Mouse (Mus musculus): ENCODE results near the gene Actr3b. TPM values are rescaled to one million over a fixed set of nuclear protein-coding genes. Genes with fewer than 3 reads are reported as not detected.
"Not testable (repeated sequence)": the region's sequence is repeated elsewhere in the genome, so short reads cannot be mapped to it uniquely, and the experiment has no call there.

Gene Actr3b
- total RNA-seq, 2 experiments from 2014 or later: 0.19 to 0.44 TPM

- not testable (repeated sequence) for ATAC-seq (replicated peaks; ENCODE audit: low FRiP score, low TSS enrichment, poor library complexity, severe bottlenecking)
Observed at GRCm38 (mm10) chr5:25875927-25876326, 116.1 kb downstream of the Actr3b start.

DNA sequence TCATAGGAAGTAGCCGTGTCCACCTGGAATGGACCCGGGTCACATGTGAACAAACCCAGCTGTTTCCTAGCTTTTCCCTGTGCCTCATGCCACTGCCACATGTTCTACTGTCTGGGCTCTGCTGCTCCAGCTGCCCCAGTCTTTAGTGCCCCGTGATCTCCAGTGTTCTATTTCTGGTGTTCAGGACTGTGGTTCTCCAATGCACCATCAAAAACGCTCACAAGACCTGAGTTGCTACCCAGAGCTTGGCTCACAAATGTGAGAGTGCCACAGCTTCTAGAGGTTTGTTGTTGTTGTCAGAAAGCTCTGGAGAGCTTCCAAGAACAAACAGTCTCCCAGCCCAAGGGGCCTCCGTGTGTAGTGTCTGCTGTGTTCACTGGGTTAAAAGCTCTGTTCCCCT is 117.5 kb downstream of the Actr3b start:
- ATAC-seq (replicated peaks; ENCODE audit: low FRiP score, low TSS enrichment, poor library complexity, severe bottlenecking): no peak

DNA sequence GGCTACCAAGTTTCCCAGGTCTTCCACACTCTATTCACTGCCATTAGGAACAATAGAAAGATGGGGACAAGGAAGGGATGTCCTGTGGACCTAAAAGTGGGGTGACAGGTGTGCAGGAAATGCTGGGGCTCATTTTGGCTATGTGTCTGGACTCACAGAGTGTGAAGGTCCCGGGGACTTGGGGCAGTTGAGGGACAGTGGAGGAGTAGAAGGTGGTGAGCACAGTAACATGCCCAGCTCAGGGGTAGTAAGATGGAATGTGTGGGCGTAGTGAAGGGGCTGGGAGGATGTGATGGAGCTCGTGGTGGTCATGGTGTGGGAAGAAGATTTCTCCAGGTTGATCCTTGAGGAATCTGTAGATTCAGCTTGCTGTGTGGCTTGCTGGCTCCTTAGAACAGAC is 118.2 kb downstream of the Actr3b start:
- ATAC-seq (replicated peaks; ENCODE audit: low FRiP score, low TSS enrichment, poor library complexity, severe bottlenecking): no peak

- no peak for ATAC-seq (replicated peaks; ENCODE audit: low FRiP score, low TSS enrichment, poor library complexity, severe bottlenecking)
Observed at GRCm38 (mm10) chr5:25886708-25887107, 126.9 kb downstream of the Actr3b start.

GRCm38 (mm10) chr5:25889746-25890382 is 130.1 kb downstream of the Actr3b start:
- ATAC-seq (replicated peaks; ENCODE audit: low FRiP score, low TSS enrichment, poor library complexity, severe bottlenecking): no peak

DNA sequence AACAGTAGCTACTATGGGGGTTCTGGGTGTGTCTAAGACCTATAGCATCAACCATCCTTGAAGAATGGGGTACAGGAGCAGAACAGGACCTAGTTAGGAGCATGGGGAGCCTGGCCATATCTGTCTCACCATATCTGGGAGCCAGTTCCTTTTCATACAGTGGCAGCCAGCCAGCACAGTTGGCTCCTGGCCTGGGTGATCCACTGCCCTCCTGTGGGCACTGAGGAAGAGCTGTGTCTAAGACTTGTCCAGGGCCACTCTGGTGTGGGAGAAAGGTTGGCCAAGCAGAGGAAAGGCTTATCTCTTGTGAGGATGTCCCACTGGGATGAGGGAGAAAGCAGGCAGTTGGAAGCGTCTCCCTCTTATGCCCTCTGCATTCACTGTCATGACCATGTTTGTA is 131.5 kb downstream of the Actr3b start:
- no peak for ATAC-seq (replicated peaks; ENCODE audit: low FRiP score, low TSS enrichment, poor library complexity, severe bottlenecking)

Other genes with a start within 250 kb of the Actr3b start
- not detected in 2 replicates for gene Cct8l1, start 243.9 kb upstream of the Actr3b start, total RNA-seq (2014; fragmentation: Nextera tagmentation)
- gene Cct8l1, start 243.9 kb upstream of the Actr3b start, total RNA-seq (2017): not detected in 2 replicates
- 18.5 and 31.4 TPM in 2 replicates for gene Xrcc2, start 54.2 kb upstream of the Actr3b start, total RNA-seq (2014; fragmentation: Nextera tagmentation)
- 12.3 and 14.3 TPM in 2 replicates for gene Xrcc2, start 54.2 kb upstream of the Actr3b start, total RNA-seq (2017)
- not detected in 2 replicates for gene Gm21663, start 182.4 kb downstream of the Actr3b start, total RNA-seq (2014; fragmentation: Nextera tagmentation)
- not detected in 2 replicates for gene Gm21663, start 182.4 kb downstream of the Actr3b start, total RNA-seq (2017)
- gene Gm21671, start 194.4 kb downstream of the Actr3b start, total RNA-seq (2014; fragmentation: Nextera tagmentation): not detected in 2 replicates
- not detected in 2 replicates for gene Gm21671, start 194.4 kb downstream of the Actr3b start, total RNA-seq (2017)
- gene Gm21680, start 212.7 kb downstream of the Actr3b start, total RNA-seq (2014; fragmentation: Nextera tagmentation): not detected in 2 replicates
- not detected in 2 replicates for gene Gm21680, start 212.7 kb downstream of the Actr3b start, total RNA-seq (2017)
- not detected in 2 replicates for gene Gm21698, start 228.7 kb downstream of the Actr3b start, total RNA-seq (2014; fragmentation: Nextera tagmentation)
- not detected in 2 replicates for gene Gm21698, start 228.7 kb downstream of the Actr3b start, total RNA-seq (2017)
- not detected in 2 replicates for gene Gm1979, start 244.8 kb downstream of the Actr3b start, total RNA-seq (2014; fragmentation: Nextera tagmentation)
- not detected in 2 replicates for gene Gm1979, start 244.8 kb downstream of the Actr3b start, total RNA-seq (2017)

All from megakaryocyte-erythroid progenitor cell, adult 5-6 weeks (primary cell).